Mouse (Mus musculus): ENCODE measurements around the gene Themis. TPM values are rescaled to one million over a fixed set of nuclear protein-coding genes. Genes with fewer than 3 reads are reported as not detected.

Gene Themis
- polyA plus RNA-seq, 1 experiment: 0.07 TPM

- no peak for DNase-seq (ENCODE audit: low spot score)
Observed at GRCm38 (mm10) chr10:28805160-28805559, 137.0 kb downstream of the Themis start.

DNA sequence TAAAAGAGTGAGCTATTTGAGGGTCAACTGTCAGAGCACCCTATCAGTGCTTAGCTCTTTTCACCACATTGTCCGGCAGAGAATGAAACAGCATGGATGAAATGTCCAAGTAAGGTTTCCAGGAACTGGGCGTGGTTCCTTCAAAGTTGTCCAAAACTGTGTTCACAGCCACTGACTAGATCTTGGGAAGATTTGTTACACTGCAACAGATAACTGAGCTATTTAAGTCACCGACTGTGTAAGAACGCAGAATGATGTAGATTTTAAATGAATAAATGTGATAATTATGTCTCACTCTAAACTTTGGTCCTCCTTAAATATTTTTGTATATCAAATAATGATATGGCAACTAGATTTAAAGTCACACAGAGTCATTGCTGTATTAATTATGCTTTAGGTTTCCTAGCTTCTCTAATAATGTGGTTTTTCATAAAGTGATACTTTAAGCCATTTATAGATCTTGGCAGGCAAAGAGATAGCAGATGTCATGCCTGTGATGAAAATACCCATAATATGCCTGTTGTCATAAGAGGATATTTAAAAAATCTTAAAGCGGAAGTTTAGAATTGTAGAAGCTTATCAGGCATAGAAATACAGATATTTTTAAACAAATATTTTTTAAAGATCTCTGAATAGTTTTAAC is 143.9 kb downstream of the Themis start:
- no peak for DNase-seq (ENCODE audit: low spot score)

DNA sequence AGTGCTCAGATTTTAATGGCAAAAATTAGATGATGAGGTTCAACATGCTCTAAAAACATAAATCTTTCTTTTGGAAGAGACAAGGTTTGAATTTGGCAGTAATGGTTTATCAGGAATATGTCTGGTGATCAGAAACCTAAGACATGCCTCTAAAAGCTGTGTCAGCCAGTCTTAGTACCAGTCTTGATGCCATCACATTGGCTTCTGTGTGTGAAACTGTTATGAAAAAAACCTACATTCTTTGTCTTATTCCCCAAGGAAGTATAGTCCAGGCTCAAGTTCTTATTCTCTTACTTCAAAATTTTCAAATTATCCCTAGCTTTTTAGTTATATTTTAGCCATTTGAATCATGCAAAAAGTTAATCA is 144.4 kb downstream of the Themis start:
- DNase-seq (ENCODE audit: low spot score): no peak

- DNase-seq (ENCODE audit: low spot score): no peak
Observed at GRCm38 (mm10) chr10:28816160-28816559, 148.0 kb downstream of the Themis start.

- DNase-seq (ENCODE audit: low spot score): no peak
Observed at GRCm38 (mm10) chr10:28822320-28822719, 154.2 kb downstream of the Themis start.

GRCm38 (mm10) chr10:28842605-28843004 is 174.4 kb downstream of the Themis start:
- DNase-seq (ENCODE audit: low spot score): no peak

DNA sequence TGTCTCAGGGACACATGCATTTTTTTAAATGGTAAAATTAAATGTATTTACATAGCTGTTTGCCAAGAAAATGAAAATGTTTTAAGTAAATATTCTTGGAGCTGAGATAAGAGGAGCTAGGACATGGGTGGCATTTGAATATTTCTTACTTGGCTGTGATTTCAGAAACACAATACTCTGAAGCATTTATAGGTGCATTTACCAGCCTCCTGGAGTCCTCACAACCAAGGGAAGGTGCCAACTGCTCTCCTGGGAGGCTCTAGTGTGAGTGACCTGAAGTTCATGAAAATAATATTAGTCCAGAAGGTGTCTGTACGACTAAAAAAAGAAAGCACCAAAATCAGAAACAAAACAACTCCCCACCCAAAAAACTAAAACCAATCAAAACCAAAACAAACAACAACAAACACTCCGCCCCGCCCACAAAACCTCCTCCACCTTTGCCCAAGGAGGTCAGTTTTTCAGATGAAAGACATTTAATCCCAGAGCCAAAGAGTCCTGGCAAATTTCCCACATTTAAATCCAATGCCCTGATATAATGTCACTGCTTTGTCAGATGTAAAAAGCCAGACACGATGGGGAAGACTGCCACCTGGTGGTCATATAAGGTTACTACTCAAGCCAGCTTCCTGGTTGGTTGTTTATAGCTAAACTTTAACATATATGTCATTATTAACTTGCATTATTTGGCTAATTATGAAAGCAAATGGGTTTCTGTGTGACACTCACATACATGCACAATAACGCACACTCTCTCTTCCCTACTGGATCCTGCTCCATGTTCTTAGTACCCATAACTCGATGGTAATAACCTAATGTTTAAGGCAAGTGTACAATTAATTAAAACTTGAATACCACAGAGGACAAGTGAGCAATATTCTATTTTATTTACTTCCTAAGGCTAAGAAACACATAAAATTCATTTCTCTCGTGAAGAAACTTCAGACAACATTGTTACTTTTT is 175.9 kb downstream of the Themis start:
- DNase-seq (ENCODE audit: low spot score): no peak

DNA sequence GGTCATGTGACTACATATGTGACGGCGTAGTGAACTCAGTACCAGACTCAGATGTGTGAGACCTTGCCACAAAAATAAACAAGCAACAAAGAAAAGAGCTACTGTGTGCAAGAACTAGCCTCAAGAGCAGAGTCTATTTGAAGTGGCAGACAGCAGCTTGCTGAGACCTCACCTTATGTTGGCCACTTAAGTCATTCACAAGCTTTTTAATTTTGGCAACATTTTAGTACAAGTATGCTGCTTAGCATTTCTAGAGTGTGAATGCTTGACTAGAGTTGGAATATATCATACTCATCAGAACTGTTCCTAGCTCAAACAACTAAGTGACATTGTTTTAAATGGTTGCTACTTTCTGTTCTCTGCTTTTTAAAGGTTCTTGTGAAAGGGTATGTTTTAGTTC is 188.0 kb downstream of the Themis start:
- DNase-seq (ENCODE audit: low spot score): no peak

- DNase-seq (ENCODE audit: low spot score): no peak
Observed at GRCm38 (mm10) chr10:28870580-28871354, 202.6 kb downstream of the Themis start.

GRCm38 (mm10) chr10:28874605-28875004 is 206.4 kb downstream of the Themis start:
- DNase-seq (ENCODE audit: low spot score): no peak

- no peak for DNase-seq (ENCODE audit: low spot score)
Observed at GRCm38 (mm10) chr10:28887643-28888042, 219.5 kb downstream of the Themis start.

- no peak for DNase-seq (ENCODE audit: low spot score)
Observed at GRCm38 (mm10) chr10:28890886-28891285, 222.7 kb downstream of the Themis start.

DNA sequence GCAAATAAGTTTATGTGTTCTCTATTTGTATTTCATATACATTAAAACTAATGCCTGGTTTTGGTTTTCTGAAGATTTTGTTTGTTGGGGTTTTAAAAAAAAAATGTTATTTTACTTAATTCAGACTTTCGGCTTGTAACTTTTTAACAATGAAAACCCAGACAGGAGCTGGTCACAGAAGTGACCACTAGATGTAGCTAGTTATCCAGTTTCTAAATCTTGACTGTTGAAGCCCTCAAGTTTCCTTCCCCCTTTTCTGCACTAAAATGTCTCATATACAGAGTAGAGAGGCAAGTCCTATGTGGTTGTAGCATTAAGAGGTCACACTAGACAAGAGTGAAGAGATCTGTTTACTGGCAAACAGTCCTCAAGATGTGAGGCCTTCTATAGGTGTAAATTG is 230.2 kb downstream of the Themis start:
- DNase-seq (ENCODE audit: low spot score): no peak

Data from urinary bladder, adult 2 months (tissue).